Mouse (Mus musculus): Measurements from ENCODE around the gene Vmn2r8. TPM values are rescaled to one million over a fixed set of nuclear protein-coding genes. Genes with fewer than 3 reads are reported as not detected.
"Not testable (repeated sequence)": the region's sequence is repeated elsewhere in the genome, so short reads cannot be mapped to it uniquely, and the experiment has no call there.

Vmn2r8 gene
- not detected for polyA plus RNA-seq (2012; fragmentation: generic; extraction: Trizol)
- long read RNA-seq, experiment 1, result 0 reads
- long read RNA-seq, experiment 2, result 0 reads

GRCm38 (mm10) chr5:108808750-108809149 lies at the start of gene Vmn2r8:
Gene Vmn2r8 (minus strand): TSS chr5:108808850.
- H3ac ChIP-seq (ENCODE audit: control insufficient read depth, insufficient read length, low read depth); H3K36me3 ChIP-seq (ENCODE audit: control insufficient read depth, insufficient read depth); H3K79me2 ChIP-seq (ENCODE audit: control insufficient read depth, insufficient read depth); H3K79me3 ChIP-seq (ENCODE audit: low read depth); H3K27me3 ChIP-seq (ENCODE audit: control insufficient read depth, insufficient read depth, insufficient read length); H3K4me3 ChIP-seq (ENCODE audit: insufficient read depth, poor library complexity, severe bottlenecking): not testable (repeated sequence)

GRCm38 (mm10) chr5:108852501-108852900 lies 43.9 kb upstream of the Vmn2r8 start, which contains the start of gene Vmn2r9:
Gene Vmn2r9 (minus strand): TSS chr5:108852601.
- not testable (repeated sequence) for H3K79me2 ChIP-seq (ENCODE audit: control insufficient read depth, insufficient read depth); H3ac ChIP-seq (ENCODE audit: control insufficient read depth, insufficient read length, low read depth); H3K27me3 ChIP-seq (ENCODE audit: control insufficient read depth, insufficient read depth, insufficient read length); H3K79me3 ChIP-seq (ENCODE audit: low read depth); H3K36me3 ChIP-seq (ENCODE audit: control insufficient read depth, insufficient read depth); H3K4me3 ChIP-seq (ENCODE audit: insufficient read depth, poor library complexity, severe bottlenecking)

- Histone ChIP-seq H3K27me3 (ENCODE audit: control insufficient read depth, insufficient read depth, insufficient read length) (no peaks in the 10 kb centered on the region), H3K79me3 (ENCODE audit: low read depth) (no peaks in the 10 kb centered on the region), H3K4me3 (ENCODE audit: insufficient read depth, poor library complexity, severe bottlenecking) (no peak overlapping the region), H3ac (ENCODE audit: control insufficient read depth, insufficient read length, low read depth) (no peak overlapping the region), H3K36me3 (ENCODE audit: control insufficient read depth, insufficient read depth) (no peaks in the 10 kb centered on the region), H3K79me2 (ENCODE audit: control insufficient read depth, insufficient read depth) (no peaks in the 10 kb centered on the region)
- TF ChIP-seq USF1 (IDR thresholded peaks at IDR 0.05; ENCODE audit: low read depth), result no peak
- no peak for TF ChIP-seq MAX (IDR thresholded peaks at IDR 0.05)
- TF ChIP-seq FOSL1 (IDR thresholded peaks at IDR 0.05; ENCODE audit: insufficient read depth, low read length, poor library complexity, severe bottlenecking), result no peak
- TF ChIP-seq MYOD1 (IDR thresholded peaks at IDR 0.05; ENCODE audit: control insufficient read depth, insufficient read length, low read depth), result no peak
- TF ChIP-seq MYOG (IDR thresholded peaks at IDR 0.05; ENCODE audit: control insufficient read depth, extremely low read depth, insufficient read length), result no peak
- TF ChIP-seq CTCF (IDR thresholded peaks at IDR 0.05; ENCODE audit: control insufficient read depth, insufficient read depth, insufficient read length), result no peak
- TF ChIP-seq CEBPB (IDR thresholded peaks at IDR 0.05; ENCODE audit: low read depth), result no peak
These were observed 40.8 kb upstream of the Vmn2r8 start for GRCm38 (mm10) chr5:108849466-108849865.

GRCm38 (mm10) chr5:108836156-108836555 lies 27.5 kb upstream of the Vmn2r8 start:
- no peaks in the 10 kb centered on the region for H3K79me2 ChIP-seq (ENCODE audit: control insufficient read depth, insufficient read depth)
- no peak overlapping the region for H3K4me3 ChIP-seq (ENCODE audit: insufficient read depth, poor library complexity, severe bottlenecking)
- no peak for TF ChIP-seq MAX (IDR thresholded peaks at IDR 0.05)
- TF ChIP-seq USF1 (IDR thresholded peaks at IDR 0.05; ENCODE audit: low read depth), result no peak
- TF ChIP-seq FOSL1 (IDR thresholded peaks at IDR 0.05; ENCODE audit: insufficient read depth, low read length, poor library complexity, severe bottlenecking), result no peak
- no peak for TF ChIP-seq CTCF (IDR thresholded peaks at IDR 0.05; ENCODE audit: control insufficient read depth, insufficient read depth, insufficient read length)
- TF ChIP-seq CEBPB (IDR thresholded peaks at IDR 0.05; ENCODE audit: low read depth), result no peak
- no peak for TF ChIP-seq MYOG (IDR thresholded peaks at IDR 0.05; ENCODE audit: control insufficient read depth, extremely low read depth, insufficient read length)
- no peak for TF ChIP-seq MYOD1 (IDR thresholded peaks at IDR 0.05; ENCODE audit: control insufficient read depth, insufficient read length, low read depth)
- H3ac ChIP-seq (ENCODE audit: control insufficient read depth, insufficient read length, low read depth), result no peak overlapping the region
- H3K36me3 ChIP-seq (ENCODE audit: control insufficient read depth, insufficient read depth), result no peaks in the 10 kb centered on the region
- no peaks in the 10 kb centered on the region for H3K79me3 ChIP-seq (ENCODE audit: low read depth)
- H3K27me3 ChIP-seq (ENCODE audit: control insufficient read depth, insufficient read depth, insufficient read length), result no peaks in the 10 kb centered on the region

- Histone ChIP-seq H3K36me3 (ENCODE audit: control insufficient read depth, insufficient read depth) (no peaks in the 10 kb centered on the region), H3K79me3 (ENCODE audit: low read depth) (no peaks in the 10 kb centered on the region), H3K4me3 (ENCODE audit: insufficient read depth, poor library complexity, severe bottlenecking) (no peak overlapping the region), H3ac (ENCODE audit: control insufficient read depth, insufficient read length, low read depth) (no peak overlapping the region), H3K79me2 (ENCODE audit: control insufficient read depth, insufficient read depth) (no peaks in the 10 kb centered on the region), H3K27me3 (ENCODE audit: control insufficient read depth, insufficient read depth, insufficient read length) (no peaks in the 10 kb centered on the region)
- no peak for TF ChIP-seq MYOD1 (IDR thresholded peaks at IDR 0.05; ENCODE audit: control insufficient read depth, insufficient read length, low read depth)
- TF ChIP-seq MYOG (IDR thresholded peaks at IDR 0.05; ENCODE audit: control insufficient read depth, extremely low read depth, insufficient read length), result no peak
- TF ChIP-seq FOSL1 (IDR thresholded peaks at IDR 0.05; ENCODE audit: insufficient read depth, low read length, poor library complexity, severe bottlenecking), result no peak
- no peak for TF ChIP-seq CTCF (IDR thresholded peaks at IDR 0.05; ENCODE audit: control insufficient read depth, insufficient read depth, insufficient read length)
- no peak for TF ChIP-seq USF1 (IDR thresholded peaks at IDR 0.05; ENCODE audit: low read depth)
- TF ChIP-seq MAX (IDR thresholded peaks at IDR 0.05), result no peak
- no peak for TF ChIP-seq CEBPB (IDR thresholded peaks at IDR 0.05; ENCODE audit: low read depth)
These were observed 14.6 kb upstream of the Vmn2r8 start for GRCm38 (mm10) chr5:108823276-108823675.

GRCm38 (mm10) chr5:108803646-108804045 lies 5.0 kb downstream of the Vmn2r8 start:
- TF ChIP-seq MYOG (IDR thresholded peaks at IDR 0.05; ENCODE audit: control insufficient read depth, extremely low read depth, insufficient read length) (no peak), USF1 (IDR thresholded peaks at IDR 0.05; ENCODE audit: low read depth) (no peak), CEBPB (IDR thresholded peaks at IDR 0.05; ENCODE audit: low read depth) (no peak), MAX (IDR thresholded peaks at IDR 0.05) (no peak), CTCF (IDR thresholded peaks at IDR 0.05; ENCODE audit: control insufficient read depth, insufficient read depth, insufficient read length) (no peak), FOSL1 (IDR thresholded peaks at IDR 0.05; ENCODE audit: insufficient read depth, low read length, poor library complexity, severe bottlenecking) (no peak), MYOD1 (IDR thresholded peaks at IDR 0.05; ENCODE audit: control insufficient read depth, insufficient read length, low read depth) (no peak)
- no peaks in the 10 kb centered on the region for H3K79me3 ChIP-seq (ENCODE audit: low read depth)
- no peak overlapping the region for H3ac ChIP-seq (ENCODE audit: control insufficient read depth, insufficient read length, low read depth)

GRCm38 (mm10) chr5:108795263-108795662 lies 13.4 kb downstream of the Vmn2r8 start, which contains the start of gene Tmed11:
Gene Tmed11 (minus strand): TSS chr5:108795363.
- not testable (repeated sequence) for H3K36me3 ChIP-seq (ENCODE audit: control insufficient read depth, insufficient read depth); H3K79me3 ChIP-seq (ENCODE audit: low read depth); H3K4me3 ChIP-seq (ENCODE audit: insufficient read depth, poor library complexity, severe bottlenecking); H3K27me3 ChIP-seq (ENCODE audit: control insufficient read depth, insufficient read depth, insufficient read length); H3K79me2 ChIP-seq (ENCODE audit: control insufficient read depth, insufficient read depth); H3ac ChIP-seq (ENCODE audit: control insufficient read depth, insufficient read length, low read depth)

More at GRCm38 (mm10) chr5:108803646-108804045, 5.0 kb downstream of the Vmn2r8 start:
- H3K36me3 ChIP-seq (ENCODE audit: control insufficient read depth, insufficient read depth), result no peaks in the 10 kb centered on the region
- no peak overlapping the region for H3K4me3 ChIP-seq (ENCODE audit: insufficient read depth, poor library complexity, severe bottlenecking)
- H3K27me3 ChIP-seq (ENCODE audit: control insufficient read depth, insufficient read depth, insufficient read length), result no peaks in the 10 kb centered on the region
- no peaks in the 10 kb centered on the region for H3K79me2 ChIP-seq (ENCODE audit: control insufficient read depth, insufficient read depth)

GRCm38 (mm10) chr5:108790385-108790784 lies 18.3 kb downstream of the Vmn2r8 start:
- not testable (repeated sequence) for H3K36me3 ChIP-seq (ENCODE audit: control insufficient read depth, insufficient read depth); H3ac ChIP-seq (ENCODE audit: control insufficient read depth, insufficient read length, low read depth); H3K79me2 ChIP-seq (ENCODE audit: control insufficient read depth, insufficient read depth); H3K79me3 ChIP-seq (ENCODE audit: low read depth); H3K27me3 ChIP-seq (ENCODE audit: control insufficient read depth, insufficient read depth, insufficient read length); H3K4me3 ChIP-seq (ENCODE audit: insufficient read depth, poor library complexity, severe bottlenecking)

Measured in C2C12 (cell line).